Mouse (Mus musculus) ZHBTc4 (cell line): ENCODE measurements around the gene 4833439L19Rik.

Experiments used
- DNase-seq: peaks from one replicate; pipeline ENCODE4 v3.0.0-alpha.2; 2011; ENCODE audit warnings: low read depth, low spot score

The 4833439L19Rik gene

GRCm38 (mm10) chr13:54565201-54565581 is at the start of gene 4833439L19Rik:
Gene 4833439L19Rik (minus strand): TSS chr13:54565435.
- DNase-seq = peak; percentile 94

GRCm38 (mm10) chr13:54613141-54613540 is 47.9 kb upstream of the 4833439L19Rik start:
- peak; percentile 54 for DNase-seq

DNA sequence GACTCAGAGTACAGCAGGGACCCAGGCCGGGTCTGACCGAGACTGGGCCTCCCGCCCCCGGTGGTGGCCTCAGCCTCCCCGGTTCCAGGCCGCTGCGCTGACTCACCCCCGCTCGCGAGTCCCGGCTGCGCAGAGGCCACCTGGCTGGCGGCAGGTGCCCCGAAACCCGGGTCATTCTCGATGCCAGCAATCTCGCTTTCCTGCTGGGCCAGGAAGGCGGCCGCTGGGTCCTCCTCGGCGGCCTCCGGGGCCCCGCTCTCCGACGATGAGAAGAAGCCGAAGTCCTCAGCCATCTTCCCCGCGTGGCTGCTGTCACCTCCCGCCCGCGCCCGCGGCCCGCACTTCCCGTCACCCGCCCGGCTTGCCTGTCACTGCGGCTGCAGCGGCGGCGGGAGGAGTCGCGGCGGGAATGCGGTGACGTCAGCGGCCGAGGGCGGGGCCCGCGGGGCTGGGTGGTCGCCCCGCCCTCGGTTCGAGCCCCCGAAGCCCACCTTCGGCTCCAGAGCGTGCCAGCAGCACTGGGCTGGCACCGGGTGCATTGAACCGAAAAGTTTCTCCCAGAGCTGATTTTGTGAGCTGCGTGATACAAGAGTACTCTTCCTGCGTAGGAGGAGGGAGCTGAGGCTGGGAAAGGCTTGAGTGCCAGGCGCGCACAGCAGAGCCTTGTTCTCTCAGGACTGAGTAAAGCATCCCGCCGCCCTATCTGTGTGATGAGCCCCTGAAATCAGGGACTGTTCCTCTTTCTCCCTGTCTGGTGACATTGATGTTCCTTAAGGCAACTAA is 45.9 kb upstream of the 4833439L19Rik start, which contains the start of gene Cltb:
Gene Cltb (minus strand): TSS at position 373 of the 783 bp plus-strand sequence.
- peak; percentile 82 for DNase-seq

GRCm38 (mm10) chr13:54610613-54610971 is 45.4 kb upstream of the 4833439L19Rik start:
- no peak for DNase-seq

GRCm38 (mm10) chr13:54609301-54609700 is 44.1 kb upstream of the 4833439L19Rik start:
- no peak for DNase-seq

- peak; percentile 77 for DNase-seq
Measured at GRCm38 (mm10) chr13:54608666-54609065, 43.4 kb upstream of the 4833439L19Rik start.

DNA sequence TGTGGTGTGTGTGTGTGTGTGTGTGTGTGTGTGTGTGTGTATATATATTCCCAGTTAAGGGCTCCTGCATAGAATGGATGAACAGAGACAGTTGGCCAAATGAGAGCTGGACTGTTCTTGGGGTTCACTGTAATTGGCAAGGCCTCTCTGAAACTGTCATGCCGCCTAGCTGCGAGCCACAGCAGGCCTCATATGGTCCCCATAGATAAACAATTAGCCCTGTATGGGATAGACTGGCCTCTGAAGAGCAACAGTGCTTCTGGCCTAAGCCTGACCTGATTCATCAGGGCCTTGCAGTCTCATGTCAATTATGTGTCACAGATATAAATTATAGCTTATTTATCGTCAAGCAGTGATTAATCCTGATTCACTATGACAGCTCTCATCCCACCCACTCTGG is 42.8 kb upstream of the 4833439L19Rik start:
- DNase-seq = no peak

DNA sequence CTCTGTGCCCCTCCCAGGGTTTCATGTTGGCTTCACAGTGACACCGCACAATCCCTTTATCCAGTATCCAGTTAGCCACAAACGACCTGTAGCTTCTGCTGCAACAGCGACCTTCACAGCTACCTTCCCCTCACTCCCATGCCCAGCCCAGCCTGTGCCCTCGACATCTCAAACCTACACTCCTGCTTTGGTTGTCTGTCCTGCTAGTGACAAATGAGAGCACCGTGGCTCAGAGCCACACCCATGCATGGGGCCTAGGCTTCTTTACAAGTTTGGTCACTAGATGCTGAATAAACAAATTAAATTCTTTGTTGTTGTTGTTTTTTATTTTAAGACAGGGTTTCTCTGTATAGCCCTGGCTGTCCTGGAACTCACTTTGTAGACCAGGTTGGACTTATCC is 42.0 kb upstream of the 4833439L19Rik start:
- DNase-seq = no peak

DNA sequence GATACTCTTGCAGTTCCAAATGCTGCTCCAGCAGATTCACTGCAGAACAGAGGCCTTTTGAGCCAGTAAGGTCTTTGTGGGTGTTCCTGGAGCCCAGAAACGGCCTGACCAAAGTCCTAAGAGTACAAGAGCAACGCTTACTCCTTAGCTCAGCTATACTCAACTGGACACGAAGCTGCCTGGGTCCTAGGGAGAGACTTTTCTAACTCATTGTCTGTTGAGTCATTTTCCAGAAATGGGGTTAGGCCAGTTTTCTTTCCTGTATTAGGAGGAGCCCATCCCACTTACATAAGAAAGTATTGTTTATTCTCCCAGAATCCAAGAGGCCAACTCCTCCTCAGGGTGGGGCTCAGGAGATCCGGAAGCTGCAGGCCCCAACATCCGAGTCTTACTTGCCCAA is 40.2 kb upstream of the 4833439L19Rik start:
- no peak for DNase-seq

GRCm38 (mm10) chr13:54604221-54604620 is 39.0 kb upstream of the 4833439L19Rik start:
- DNase-seq = no peak

DNA sequence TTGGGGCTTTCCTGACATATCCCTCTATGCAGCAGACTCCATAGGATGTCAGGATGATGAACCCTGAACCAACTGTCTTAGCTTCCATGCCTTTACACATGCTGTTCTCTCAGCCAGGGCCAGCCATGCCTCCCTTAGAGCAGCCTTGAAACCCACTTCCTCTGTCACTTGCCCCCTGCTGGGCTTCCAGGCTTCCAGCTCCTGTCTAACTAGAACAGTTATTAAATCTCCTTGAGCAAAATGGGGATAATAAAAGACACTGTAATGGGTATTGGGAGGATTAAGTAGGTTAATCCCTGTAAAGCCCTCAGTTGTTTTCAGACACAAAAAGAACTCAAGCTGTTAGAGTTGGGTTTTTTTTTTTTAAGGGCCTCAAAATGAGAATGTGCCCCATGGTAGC is 38.3 kb upstream of the 4833439L19Rik start:
- DNase-seq = peak; percentile 55

- peak; percentile 92 for DNase-seq
Measured at GRCm38 (mm10) chr13:54602639-54603111, 37.4 kb upstream of the 4833439L19Rik start.

- no peak for DNase-seq
Measured at GRCm38 (mm10) chr13:54598622-54599143, 33.4 kb upstream of the 4833439L19Rik start.

DNA sequence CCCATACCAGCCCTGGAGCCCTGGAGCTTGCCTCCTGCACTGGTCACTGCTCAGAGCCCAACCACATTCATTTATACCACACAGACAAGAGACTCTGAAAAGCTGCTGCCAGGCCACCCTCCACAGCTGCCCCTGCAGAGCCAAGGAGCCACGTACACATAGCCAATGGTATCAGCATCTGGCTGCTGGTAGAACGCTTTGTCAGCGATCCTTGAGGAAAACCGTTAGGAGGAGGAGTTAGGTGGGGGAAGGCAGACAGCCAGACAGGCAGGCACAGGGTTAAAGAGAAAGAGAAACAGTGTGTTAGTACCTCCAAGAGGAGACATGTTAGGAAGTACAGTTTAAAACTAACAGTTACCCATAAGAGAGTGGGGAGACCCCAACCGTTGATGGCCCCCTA is 31.6 kb upstream of the 4833439L19Rik start:
- no peak for DNase-seq

GRCm38 (mm10) chr13:54596107-54596690 is 31.0 kb upstream of the 4833439L19Rik start:
- DNase-seq = no peak

- no peak for DNase-seq
Measured at GRCm38 (mm10) chr13:54593617-54594016, 28.4 kb upstream of the 4833439L19Rik start.

DNA sequence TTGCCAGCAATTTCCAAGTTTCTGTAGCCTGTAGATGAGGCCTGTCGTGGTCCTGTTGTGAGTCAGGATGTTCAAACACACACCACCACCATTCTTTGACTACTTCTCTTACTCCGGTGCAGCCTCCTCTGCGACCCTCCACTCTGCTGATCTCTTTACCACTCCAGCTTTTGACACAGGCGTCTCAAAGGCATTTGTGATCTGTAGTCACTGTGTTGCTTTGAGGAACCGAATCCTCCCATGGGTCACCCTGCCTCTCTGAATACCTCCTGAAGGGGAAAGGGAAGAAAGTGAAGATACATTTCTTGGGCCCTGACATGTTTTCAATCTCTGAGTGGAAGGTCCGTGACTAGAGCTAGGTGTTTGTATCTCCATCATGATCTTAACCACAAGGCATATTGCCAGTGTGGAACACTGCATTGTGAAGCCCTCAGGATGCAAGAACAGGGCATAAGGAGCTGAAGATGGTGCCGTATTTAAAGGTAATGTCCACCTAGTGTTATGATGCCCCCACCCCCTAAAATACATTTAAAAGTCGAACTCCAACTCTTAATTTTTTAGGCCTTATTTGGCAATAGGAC is 26.6 kb upstream of the 4833439L19Rik start:
- DNase-seq = no peak

GRCm38 (mm10) chr13:54589996-54590951 is 25.0 kb upstream of the 4833439L19Rik start, which contains the start of the genes Nop16 and Higd2a:
Gene Nop16 (minus strand): TSS chr13:54590090.
Gene Higd2a (plus strand): TSS chr13:54590207.
- peak; percentile 99 for DNase-seq

- no peak for DNase-seq
Measured at GRCm38 (mm10) chr13:54589414-54589995, 24.3 kb upstream of the 4833439L19Rik start.

GRCm38 (mm10) chr13:54585831-54586230 is 20.6 kb upstream of the 4833439L19Rik start:
- no peak for DNase-seq

DNA sequence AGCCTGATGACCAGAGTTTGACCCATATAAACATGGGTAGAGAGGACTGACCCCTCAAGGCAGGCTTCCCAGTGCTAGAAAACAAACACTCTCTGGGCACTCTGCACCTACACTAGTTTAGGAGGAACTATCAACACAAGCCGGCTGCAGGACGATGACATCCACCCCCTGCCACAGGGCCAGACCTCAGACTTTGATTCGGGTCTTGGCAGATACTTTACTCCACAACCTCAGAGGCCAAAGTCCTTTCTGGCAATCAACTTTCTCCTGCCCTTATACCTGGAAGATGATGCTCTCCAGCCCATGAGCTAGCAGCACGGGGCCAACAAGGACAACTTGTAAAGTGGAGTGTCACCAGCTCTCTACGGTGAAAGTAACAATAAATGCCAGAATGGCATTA is 17.6 kb upstream of the 4833439L19Rik start:
- no peak for DNase-seq
